Mouse (Mus musculus) midbrain, embryonic 12.5 days (tissue): ENCODE results near the gene Barhl1. TPM values are rescaled to one million over a fixed set of nuclear protein-coding genes. Genes with fewer than 3 reads are reported as not detected.
A peak's percentile ranks its signal among the peaks of the same experiment; 100 is the strongest.

ENCODE experiments used
- ATAC-seq: fragments of 200-750 bp; cut with Nextera tagmentation; 2 replicates; pipeline ENCODE4 v1.8.0; 2017; ENCODE audit warnings: low read depth, moderate TSS enrichment, moderate library complexity; ENCODE audit not compliant: low FRiP score
- H3K27ac ChIP-seq: fragments of 300-500 bp; sonication (generic); replicated peaks from 2 replicates; pipeline ENCODE4 v1.5.1; 2016; ENCODE audit warnings: mild to moderate bottlenecking
- H3K27me3 ChIP-seq: fragments of 300-500 bp; sonication (generic); 2 replicates; pipeline ENCODE4 v1.6.1; 2016; ENCODE audit warnings: mild to moderate bottlenecking
- H3K36me3 ChIP-seq: fragments of 300-500 bp; sonication (generic); 2 replicates; pipeline ENCODE4 v1.6.1; 2016
- H3K4me1 ChIP-seq: fragments of 300-500 bp; sonication (generic); 2 replicates; pipeline ENCODE4 v1.6.1; 2016
- H3K4me2 ChIP-seq: fragments of 300-500 bp; sonication (generic); replicated peaks from 2 replicates; pipeline ENCODE4 v1.6.1; 2016; ENCODE audit warnings: mild to moderate bottlenecking, moderate library complexity
- H3K4me3 ChIP-seq: fragments of 300-500 bp; sonication (generic); 2 replicates; pipeline ENCODE4 v1.5.1; 2016; ENCODE audit warnings: mild to moderate bottlenecking
- H3K9ac ChIP-seq: fragments of 300-500 bp; sonication (generic); replicated peaks from 2 replicates; pipeline ENCODE4 v1.6.1; 2016; ENCODE audit warnings: mild to moderate bottlenecking, moderate library complexity
- H3K9me3 ChIP-seq: fragments of 300-500 bp; sonication (generic); 2 replicates; pipeline ENCODE4 v1.6.1; 2016; ENCODE audit warnings: mild to moderate bottlenecking
- WGBS: fragments of 180-500 bp; shearing (Covaris S2); methylation state at CpG from one replicate; pipeline ENCODE4 v1.1.7; 2016; 5-methylcytosine and 5-hydroxymethylcytosine counted together
- polyA plus RNA-seq: library from polyadenylated mRNA; unstranded; fragments of >200 nt; fragmentation: Nextera tagmentation; extraction: Ambion mirVana; gene quantifications from 2 replicates; pipeline ENCODE4 v1.2.1, GENCODE M21; 2016

The Barhl1 gene
- polyA plus RNA-seq, 1 experiment from 2014 or later = 32.5 TPM

DNA sequence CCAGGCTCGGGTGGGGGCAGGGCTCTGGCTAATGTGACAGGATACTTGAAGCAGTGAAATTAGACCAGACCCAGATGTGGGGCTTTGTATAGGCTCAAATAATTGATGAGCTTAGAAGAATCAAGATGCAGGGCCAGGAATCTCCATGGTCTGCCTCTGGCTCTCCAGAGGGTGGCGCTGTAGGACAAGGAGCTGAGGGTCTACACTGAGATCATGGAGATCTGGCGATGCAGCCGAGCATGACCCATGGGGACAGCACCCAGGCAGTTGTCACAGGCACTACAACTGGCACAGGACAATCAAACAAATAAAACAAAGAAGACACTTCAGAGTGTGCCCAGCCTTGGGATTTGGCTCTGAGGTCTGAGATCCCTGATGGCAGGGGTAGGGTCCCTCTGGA is 7.4 kb upstream of the Barhl1 start:
- Histone ChIP-seq H3K9me3 (no peaks in the 10 kb centered on the region), H3K9ac (no peak overlapping the region), H3K36me3 (no peaks in the 10 kb centered on the region), H3K4me1 (no peaks in the 10 kb centered on the region), H3K27ac (no peak overlapping the region), H3K4me2 (no peak overlapping the region), H3K4me3 (no peak overlapping the region), H3K27me3 (peaks cover 81% of the 10 kb centered on the region)
- ATAC-seq = peak; percentile 52; the same call in 1 of the 2 replicates
- WGBS = under 1% methylated on average over 4 of the region's 4 CpGs

DNA sequence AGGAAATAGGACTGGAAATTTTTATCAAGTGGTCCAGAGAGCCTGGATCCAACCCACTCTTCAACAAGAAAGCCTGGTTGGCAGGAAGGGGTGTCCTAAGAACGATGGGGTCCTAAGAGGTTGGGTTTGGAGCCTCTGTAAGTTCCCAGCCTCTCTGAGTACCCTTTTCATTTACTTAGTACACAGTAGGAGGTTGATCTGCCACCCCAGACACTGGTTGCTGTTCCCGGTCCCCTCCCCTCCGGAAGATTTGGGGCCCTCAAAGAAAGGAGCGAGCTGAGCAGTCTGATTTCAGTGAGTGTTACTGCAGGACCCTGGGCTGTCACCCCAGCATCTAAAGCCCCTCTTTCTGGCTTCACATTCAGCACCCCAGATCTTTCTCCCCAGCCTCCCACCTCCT is 2.5 kb upstream of the Barhl1 start:
- WGBS = 2% methylated on average over 4 of the region's 4 CpGs
- Histone ChIP-seq H3K4me2 (no peak overlapping the region), H3K9me3 (no peaks in the 10 kb centered on the region), H3K9ac (no peak overlapping the region), H3K27ac (peak overlapping the region; percentile 71; the same call in 1 of the 2 replicates), H3K36me3 (no peaks in the 10 kb centered on the region), H3K4me1 (peaks cover 18% of the 10 kb centered on the region), H3K27me3 (peaks cover 97% of the 10 kb centered on the region), H3K4me3 (no peak overlapping the region)
- ATAC-seq = no peak

DNA sequence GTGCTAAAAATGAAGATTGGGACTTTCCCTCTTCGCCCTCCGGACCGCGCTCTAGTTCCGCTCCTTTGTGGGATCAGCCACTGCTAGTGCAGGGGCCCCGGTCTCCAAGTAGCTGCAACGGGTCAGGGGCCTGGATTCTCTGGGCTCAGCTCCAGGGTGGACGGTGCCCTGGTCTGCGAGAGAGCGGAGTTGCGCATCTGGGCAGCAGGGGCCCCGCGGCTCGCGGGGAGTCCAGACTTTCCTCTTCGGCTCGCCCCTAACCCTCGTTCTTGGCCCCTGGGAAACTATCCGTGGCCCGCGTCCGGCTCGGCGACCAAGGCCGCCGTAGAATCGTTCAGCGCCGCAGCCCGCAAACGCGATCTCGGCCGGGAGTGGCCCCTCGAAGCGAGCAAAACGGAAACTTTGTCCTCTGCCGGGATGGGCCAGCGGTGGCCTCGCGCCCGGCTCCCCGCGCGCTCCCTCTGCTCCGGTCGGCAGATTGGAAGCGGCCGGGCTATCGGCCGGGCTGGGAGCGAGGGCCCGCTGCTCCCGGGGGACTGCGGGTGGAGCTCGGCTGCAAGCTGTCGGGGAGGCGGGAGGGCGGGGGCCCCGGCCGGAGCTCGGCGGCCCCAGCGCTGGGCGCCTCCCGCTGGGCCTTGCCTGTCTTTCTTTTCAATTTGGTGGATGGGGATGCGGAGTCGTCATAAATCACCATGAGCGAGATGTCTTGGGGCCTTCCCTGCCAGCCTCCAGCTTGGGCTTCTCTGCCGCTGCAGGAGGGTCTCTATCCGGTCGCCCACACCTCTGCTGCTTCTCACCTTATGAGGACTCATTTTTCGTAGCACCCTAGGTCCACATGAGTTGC is 1.3 kb upstream of the Barhl1 start:
- Histone ChIP-seq H3K4me3 (peak overlapping the region; percentile 38), H3K9me3 (no peaks in the 10 kb centered on the region), H3K36me3 (no peaks in the 10 kb centered on the region), H3K4me2 (peak overlapping the region; percentile 54), H3K27ac (peak overlapping the region; percentile 71), H3K27me3 (peaks cover 97% of the 10 kb centered on the region), H3K4me1 (peaks cover 18% of the 10 kb centered on the region), H3K9ac (peak overlapping the region; percentile 59)
- under 1% methylated on average over 66 of the region's 73 CpGs for WGBS
- peak; percentile 27; the same call in 1 of the 2 replicates for ATAC-seq

DNA sequence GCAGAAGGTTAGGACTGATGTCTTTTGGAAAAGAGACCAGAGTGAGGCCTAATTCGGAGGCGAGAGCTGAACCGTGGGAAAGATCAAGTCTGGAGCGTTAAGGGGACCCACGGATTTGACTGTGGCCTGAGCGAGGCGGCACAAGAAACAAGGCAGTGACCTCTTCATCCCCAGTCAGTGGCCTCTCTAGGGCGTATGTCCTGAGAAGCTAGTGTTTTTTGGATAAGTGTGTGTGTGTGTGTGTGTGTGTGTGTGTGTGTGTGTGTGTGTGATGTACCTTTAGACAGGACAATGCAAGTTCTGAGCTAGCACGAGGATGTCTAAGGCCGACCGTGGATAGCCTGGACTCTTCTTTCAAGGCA is 669 bp upstream of the Barhl1 start:
- H3K4me1 ChIP-seq = peaks cover 21% of the 10 kb centered on the region
- H3K4me2 ChIP-seq = peak overlapping the region; percentile 54
- peak overlapping the region; percentile 71 for H3K27ac ChIP-seq
- peak overlapping the region; percentile 59 for H3K9ac ChIP-seq
- H3K9me3 ChIP-seq = no peaks in the 10 kb centered on the region
- H3K36me3 ChIP-seq = no peaks in the 10 kb centered on the region
- WGBS = 3% methylated on average over 11 of the region's 11 CpGs
- H3K4me3 ChIP-seq = peak overlapping the region; percentile 38
- no peak for ATAC-seq
- peaks cover 97% of the 10 kb centered on the region for H3K27me3 ChIP-seq

DNA sequence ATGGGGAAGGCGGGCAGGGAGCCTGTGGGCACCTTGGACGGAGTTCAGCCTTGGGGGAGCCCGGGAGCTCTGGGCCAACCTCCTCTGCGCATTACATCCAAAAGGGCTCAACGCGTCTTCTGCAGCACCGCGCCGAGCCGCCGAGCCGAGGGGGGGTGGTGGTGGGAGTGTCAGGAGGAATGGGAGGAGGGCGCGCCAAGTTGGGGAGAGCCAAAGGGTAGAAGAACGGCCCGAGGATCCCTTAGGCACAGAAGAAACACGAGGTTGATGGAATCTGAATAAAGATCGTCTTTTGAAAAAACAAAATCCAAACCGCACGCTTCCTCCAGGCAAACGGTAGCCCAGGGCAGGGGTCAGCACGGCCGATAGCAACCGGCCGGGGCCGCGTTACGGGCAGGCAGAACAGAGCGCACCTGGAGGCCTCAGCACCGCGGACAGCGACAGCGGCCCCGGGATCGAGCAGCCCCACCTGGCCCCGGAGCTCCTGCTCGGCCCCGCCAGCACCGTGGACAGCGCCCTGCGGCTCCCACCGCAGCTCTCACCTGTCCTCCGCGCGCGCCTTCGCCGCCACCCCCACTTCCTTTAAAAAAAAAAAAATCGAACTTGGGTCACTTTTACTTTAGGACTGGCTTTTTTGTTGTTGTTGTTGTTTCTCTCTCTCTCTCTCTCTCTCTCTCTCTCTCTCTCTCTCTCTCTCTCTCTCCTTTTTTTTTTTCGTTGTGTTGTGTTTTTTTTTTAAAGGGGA is 528 bp downstream of the Barhl1 start:
- Histone ChIP-seq H3K9me3 (no peaks in the 10 kb centered on the region), H3K4me3 (peak overlapping the region; percentile 42), H3K36me3 (no peaks in the 10 kb centered on the region), H3K27ac (peak overlapping the region; percentile 72), H3K9ac (peak overlapping the region; percentile 61), H3K4me2 (peak overlapping the region; percentile 54), H3K4me1 (peaks cover 33% of the 10 kb centered on the region), H3K27me3 (peaks cover 97% of the 10 kb centered on the region)
- WGBS = under 1% methylated on average over 50 of the region's 50 CpGs
- ATAC-seq = no peak

DNA sequence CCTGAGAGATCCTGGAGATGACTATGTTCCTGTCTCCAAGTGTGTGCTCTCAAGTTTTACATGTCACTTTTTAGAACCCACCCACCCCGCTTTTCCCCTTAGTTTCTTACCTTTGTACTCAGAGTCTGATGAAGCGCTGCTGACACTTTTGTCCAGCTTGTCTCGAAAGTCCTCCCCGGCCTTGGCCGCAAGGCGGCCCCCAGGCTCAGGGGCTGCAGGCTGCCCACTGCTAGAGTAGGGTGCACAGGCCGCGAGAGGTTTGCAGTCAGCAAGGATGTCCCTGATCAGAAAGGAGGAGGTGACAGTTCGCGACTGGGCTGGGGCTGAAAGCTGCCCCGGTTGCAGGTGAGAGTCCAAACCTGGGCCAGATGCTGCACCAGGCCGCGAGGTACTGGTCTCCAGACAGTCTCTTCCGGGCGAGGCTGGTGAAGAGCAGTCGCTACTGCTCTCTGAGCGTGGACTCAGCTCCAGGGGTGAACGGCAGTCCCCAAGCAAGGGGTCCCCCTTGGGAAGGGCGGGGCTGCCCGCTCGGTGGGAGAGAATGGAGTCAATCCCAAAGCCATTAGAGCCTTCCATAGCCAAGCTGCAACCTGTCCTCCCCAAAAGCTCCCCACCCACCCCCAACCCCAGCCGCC is 1.2 kb downstream of the Barhl1 start:
- Histone ChIP-seq H3K27ac (peak overlapping the region; percentile 72), H3K9ac (peak overlapping the region; percentile 61), H3K36me3 (no peaks in the 10 kb centered on the region), H3K4me2 (peak overlapping the region; percentile 54), H3K27me3 (peaks cover 98% of the 10 kb centered on the region), H3K9me3 (no peaks in the 10 kb centered on the region), H3K4me3 (peak overlapping the region; percentile 42), H3K4me1 (peaks cover 34% of the 10 kb centered on the region)
- WGBS = 2% methylated on average over 22 of the region's 22 CpGs
- ATAC-seq = 0 out of 2 replicates have a peak, but pooled peaks have one; percentile 18

DNA sequence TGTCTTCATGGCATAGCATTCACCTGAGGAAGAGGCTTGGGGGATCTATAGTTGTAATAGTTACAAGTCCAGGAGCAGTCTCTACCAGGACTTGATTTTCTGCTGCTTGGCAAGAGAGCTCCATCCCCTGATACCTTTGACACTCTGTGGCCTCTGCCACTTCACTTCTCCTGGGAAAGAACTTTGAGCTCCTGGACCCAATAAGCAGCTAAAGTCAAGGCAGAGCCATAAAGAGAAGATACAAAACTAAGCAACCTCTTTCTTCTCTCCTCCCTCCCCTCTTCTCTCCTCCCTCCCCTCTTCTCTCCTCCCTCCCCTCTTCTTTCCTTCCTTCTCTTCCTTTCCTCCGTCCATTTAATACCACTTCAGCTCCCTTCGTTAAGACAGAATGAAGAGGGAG is 2.3 kb downstream of the Barhl1 start:
- Histone ChIP-seq H3K4me3 (peak overlapping the region; percentile 42), H3K9me3 (no peaks in the 10 kb centered on the region), H3K9ac (peak overlapping the region; percentile 61; the same call in 1 of the 2 replicates), H3K27me3 (peaks cover 100% of the 10 kb centered on the region), H3K4me2 (peak overlapping the region; percentile 54), H3K36me3 (no peaks in the 10 kb centered on the region), H3K4me1 (peaks cover 40% of the 10 kb centered on the region), H3K27ac (peak overlapping the region; percentile 72)
- 8% methylated on average over 2 of the region's 2 CpGs for WGBS
- no peak for ATAC-seq

DNA sequence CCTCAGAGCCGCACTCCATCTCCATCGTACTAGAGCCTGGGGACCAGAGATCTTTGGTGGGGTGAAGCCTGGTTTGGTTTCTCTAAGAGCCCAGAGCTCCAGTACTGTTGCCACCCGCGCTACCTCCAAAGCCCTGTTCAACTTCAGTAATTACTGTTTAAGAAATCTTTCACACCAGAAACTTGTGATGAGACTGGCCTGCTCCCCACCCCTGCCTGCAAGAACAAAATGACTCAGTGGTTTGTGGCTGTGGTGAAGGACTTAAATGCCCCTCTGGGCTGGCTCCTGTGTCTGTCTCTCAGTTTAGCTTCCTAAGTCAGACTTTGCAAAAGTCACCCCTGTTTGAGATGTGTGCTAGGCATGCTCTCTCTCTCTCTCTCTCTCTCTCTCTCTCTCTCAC is 3.5 kb downstream of the Barhl1 start:
- peaks cover 100% of the 10 kb centered on the region for H3K27me3 ChIP-seq
- peak overlapping the region; percentile 61; the same call in 1 of the 2 replicates for H3K9ac ChIP-seq
- H3K27ac ChIP-seq = peak overlapping the region; percentile 67
- ATAC-seq = no peak
- 0% methylated on average over 4 of the region's 4 CpGs for WGBS
- no peaks in the 10 kb centered on the region for H3K9me3 ChIP-seq
- peak overlapping the region; percentile 54 for H3K4me2 ChIP-seq
- peaks cover 49% of the 10 kb centered on the region for H3K4me1 ChIP-seq
- peak overlapping the region; percentile 42 for H3K4me3 ChIP-seq
- H3K36me3 ChIP-seq = no peaks in the 10 kb centered on the region

DNA sequence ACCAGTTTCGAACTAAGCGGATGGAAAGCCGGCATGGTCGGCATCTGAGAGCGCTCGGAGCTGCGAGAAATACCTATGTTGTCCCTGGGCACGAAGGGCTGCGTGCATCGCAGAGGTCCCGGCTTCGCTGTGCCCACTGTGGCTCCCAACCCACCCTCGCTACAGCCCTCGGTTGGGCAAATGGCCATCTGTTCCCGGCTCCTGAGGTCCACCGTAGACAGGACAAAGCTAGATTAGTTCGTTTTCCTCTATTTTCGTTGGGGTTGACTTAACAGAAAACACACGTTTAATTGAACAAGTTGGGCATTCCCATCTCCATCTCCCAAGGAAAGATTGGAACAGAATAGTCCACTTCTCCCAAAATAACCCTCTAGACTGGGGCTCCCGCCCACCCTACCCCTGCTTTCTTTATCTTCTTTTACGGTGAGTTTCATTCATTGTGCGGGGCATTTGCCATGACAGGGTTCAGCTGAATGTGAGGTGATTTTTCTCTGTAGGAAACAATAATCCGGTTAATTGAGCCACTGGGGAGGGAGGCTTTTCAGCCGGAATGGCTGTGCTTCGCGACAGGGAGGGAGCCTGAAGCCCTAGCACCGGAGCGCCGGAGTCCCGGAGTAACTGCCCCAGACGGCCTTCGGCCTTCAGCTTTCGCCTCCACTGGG is 4.3 kb downstream of the Barhl1 start:
- Histone ChIP-seq H3K27me3 (peaks cover 99% of the 10 kb centered on the region), H3K9me3 (no peaks in the 10 kb centered on the region), H3K4me1 (peaks cover 50% of the 10 kb centered on the region), H3K9ac (peak overlapping the region; percentile 29; the same call in 1 of the 2 replicates), H3K27ac (peak overlapping the region; percentile 67), H3K4me2 (peak overlapping the region; percentile 54), H3K36me3 (no peaks in the 10 kb centered on the region), H3K4me3 (peak overlapping the region; percentile 42)
- ATAC-seq = no peak
- WGBS = 1% methylated on average over 33 of the region's 33 CpGs

DNA sequence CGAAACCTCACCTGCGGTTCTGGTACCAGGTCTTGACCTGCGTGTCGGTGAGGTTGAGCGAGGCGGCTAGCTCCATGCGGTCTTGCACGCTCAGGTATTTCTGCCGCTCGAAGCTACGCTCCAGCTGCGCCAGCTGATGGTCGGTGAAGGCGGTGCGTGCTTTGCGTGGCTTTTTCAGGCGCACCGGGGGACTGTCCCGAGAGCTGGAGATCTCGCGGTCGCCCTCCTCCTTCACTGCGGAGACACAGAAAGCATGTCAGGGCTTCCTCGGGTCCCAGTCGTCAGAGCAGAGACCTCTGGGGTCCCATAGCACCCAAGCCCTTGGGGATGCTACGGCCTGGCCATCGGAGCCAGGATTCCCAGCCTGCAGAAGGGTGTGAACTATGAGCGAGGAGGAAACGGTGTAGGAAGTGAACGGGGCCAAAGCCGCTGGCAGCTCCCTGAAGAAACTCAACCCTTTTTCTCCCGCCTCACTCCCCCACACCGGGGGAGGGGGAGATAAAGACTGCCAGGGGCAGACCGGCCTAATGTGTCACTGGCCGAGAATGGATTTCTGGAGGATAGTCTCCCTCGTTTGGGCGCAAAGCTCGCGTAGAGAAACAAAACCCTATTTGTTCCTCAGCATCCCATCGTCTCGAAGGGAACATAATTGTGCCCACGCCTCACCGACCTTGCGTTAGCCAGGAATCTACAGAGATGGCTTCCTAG is 5.0 kb downstream of the Barhl1 start:
- Histone ChIP-seq H3K9ac (peak overlapping the region; percentile 29), H3K4me2 (peak overlapping the region; percentile 54)

DNA sequence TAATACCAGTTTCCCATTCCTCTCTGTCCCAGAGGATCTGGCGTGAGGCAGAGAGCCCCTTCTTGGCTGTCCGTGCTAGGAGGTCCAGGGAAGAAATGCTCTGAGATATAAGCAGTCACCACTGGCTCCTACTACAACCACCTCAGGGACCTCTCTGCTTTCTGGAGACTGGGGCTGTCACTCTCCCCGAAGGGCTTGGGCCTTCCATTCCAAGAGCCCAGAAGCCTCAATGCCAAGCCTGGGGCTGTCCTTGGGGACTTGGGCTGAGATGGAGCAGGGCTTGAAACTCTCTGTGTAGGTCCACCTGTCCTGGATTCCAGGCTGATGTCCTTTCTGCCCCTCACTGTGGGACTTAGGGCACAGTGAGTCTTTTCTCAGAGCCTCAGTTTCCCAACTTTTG is 5.6 kb downstream of the Barhl1 start:
- Histone ChIP-seq H3K9ac (peak overlapping the region; percentile 29), H3K4me1 (peaks cover 54% of the 10 kb centered on the region), H3K27ac (peak overlapping the region; percentile 67), H3K36me3 (no peaks in the 10 kb centered on the region), H3K4me3 (peak overlapping the region; percentile 42), H3K27me3 (peaks cover 99% of the 10 kb centered on the region), H3K4me2 (peak overlapping the region; percentile 54), H3K9me3 (no peaks in the 10 kb centered on the region)
- WGBS = 3% methylated on average over 3 of the region's 3 CpGs
- ATAC-seq = no peak

More for the DNA sequence above, 5.0 kb downstream of the Barhl1 start:
- Histone ChIP-seq H3K36me3 (no peaks in the 10 kb centered on the region), H3K9me3 (no peaks in the 10 kb centered on the region), H3K4me1 (peaks cover 53% of the 10 kb centered on the region), H3K27me3 (peaks cover 99% of the 10 kb centered on the region), H3K4me3 (peak overlapping the region; percentile 42), H3K27ac (peak overlapping the region; percentile 67)
- no peak for ATAC-seq
- under 1% methylated on average over 44 of the region's 44 CpGs for WGBS
